Mouse (Mus musculus) MEL (cell line): ENCODE measurements around the gene 4931429L15Rik. TPM values are rescaled to one million over a fixed set of nuclear protein-coding genes. Genes with fewer than 3 reads are reported as not detected.

Source experiments
- DNase-seq: peaks from one replicate; pipeline ENCODE4 v3.0.0; 2011; ENCODE audit warnings: low read depth, low spot score
- H3K27ac ChIP-seq: 2 replicates; pipeline ENCODE4 v1.5.1; 2012; ENCODE audit warnings: low read depth, mild to moderate bottlenecking, control low read depth, low read length, moderate library complexity; ENCODE audit not compliant: control insufficient read depth
- H3K27me3 ChIP-seq, 2 experiments: fragments of 150-350 bp in 1 of 2; sonication (generic) in 1 of 2; 2 replicates each; pipeline ENCODE4 v1.6.1; 2012; ENCODE audit warnings: low read length in 2 of 2, mild to moderate bottlenecking in 2 of 2, improper control_type of control experiment in 1 of 2, moderate library complexity in 1 of 2; ENCODE audit not compliant: insufficient read depth in 2 of 2, control insufficient read depth in 1 of 2
- H3K36me3 ChIP-seq, 2 experiments: 2 replicates each; pipeline ENCODE4 v1.6.1; 2012 to 2014; ENCODE audit warnings: low read length in 2 of 2, improper control_type of control experiment in 1 of 2, inconsistent platforms in 1 of 2, mild to moderate bottlenecking in 1 of 2; ENCODE audit not compliant: insufficient read depth in 2 of 2, control insufficient read depth in 1 of 2
- H3K4me1 ChIP-seq, 2 experiments: fragments of 150-350 bp in 1 of 2; sonication (generic) in 1 of 2; 2 replicates each; pipeline ENCODE4 v1.6.1; 2012; ENCODE audit warnings: low read length in 2 of 2, improper control_type of control experiment in 1 of 2, mild to moderate bottlenecking in 1 of 2; ENCODE audit not compliant: insufficient read depth in 2 of 2, control insufficient read depth in 1 of 2
- H3K4me3 ChIP-seq, 2 experiments: fragments of 150-350 bp in 1 of 2; sonication (generic) in 1 of 2; 2 replicates each; pipeline ENCODE4 v1.5.1; 2012; ENCODE audit warnings: low read depth in 2 of 2, low read length in 2 of 2, mild to moderate bottlenecking in 2 of 2, moderate library complexity in 2 of 2, control low read depth in 1 of 2, improper control_type of control experiment in 1 of 2; ENCODE audit not compliant: control insufficient read depth in 1 of 2, insufficient read depth in 1 of 2
- H3K79me2 ChIP-seq: 2 replicates; pipeline ENCODE4 v1.6.1; 2012; ENCODE audit warnings: mild to moderate bottlenecking, low read length, moderate library complexity; ENCODE audit not compliant: control insufficient read depth, poor library complexity, insufficient read depth
- H3K9ac ChIP-seq: 2 replicates; pipeline ENCODE4 v1.6.1; 2012; ENCODE audit warnings: low read depth, mild to moderate bottlenecking, control low read depth, low read length, moderate library complexity; ENCODE audit not compliant: control insufficient read depth, poor library complexity, severe bottlenecking
- H3K9me3 ChIP-seq: fragments of 150-350 bp; sonication (generic); replicated peaks from 2 replicates; pipeline ENCODE4 v1.6.1; 2012; ENCODE audit warnings: mild to moderate bottlenecking, low read length, improper control_type of control experiment, moderate library complexity; ENCODE audit not compliant: insufficient read depth
- BHLHE40 ChIP-seq: IDR thresholded peaks from 2 replicates; pipeline ENCODE4 v1.6.1; 2012; ENCODE audit warnings: low read depth, mild to moderate bottlenecking, inconsistent platforms, low read length, improper control_type of control experiment, borderline replicate concordance
- CTCF ChIP-seq, 3 experiments: IDR thresholded peaks in 2 of 3; conservative IDR thresholded peaks in 1 of 3; 2 replicates each; pipeline ENCODE4 v1.5.1; 2011 to 2012; ENCODE audit warnings: low read length in 3 of 3, low read depth in 2 of 3, mild to moderate bottlenecking in 2 of 3, improper control_type of control experiment in 1 of 3, inconsistent platforms in 1 of 3, mixed read lengths in 1 of 3, moderate library complexity in 1 of 3; ENCODE audit not compliant: control insufficient read depth in 1 of 3, insufficient read depth in 1 of 3, poor library complexity in 1 of 3, severe bottlenecking in 1 of 3
- E2F4 ChIP-seq: IDR thresholded peaks from 2 replicates; pipeline ENCODE4 v1.6.1; 2011; ENCODE audit warnings: low read depth, low read length, improper control_type of control experiment, borderline replicate concordance
- ELF1 ChIP-seq: IDR thresholded peaks from 2 replicates; pipeline ENCODE4 v1.6.1; 2014; ENCODE audit warnings: low read depth, mild to moderate bottlenecking, inconsistent platforms, low read length, improper control_type of control experiment, moderate library complexity
- EP300 ChIP-seq, 2 experiments: IDR thresholded peaks; 2 replicates each; pipeline ENCODE4 v1.6.1; 2011; ENCODE audit warnings: improper control_type of control experiment in 2 of 2, low read length in 2 of 2, low read depth in 1 of 2, mild to moderate bottlenecking in 1 of 2
- ETS1 ChIP-seq: IDR thresholded peaks from 2 replicates; pipeline ENCODE4 v1.6.1; 2012; ENCODE audit warnings: low read depth, mild to moderate bottlenecking, inconsistent platforms, low read length, improper control_type of control experiment, moderate library complexity
- GATA1 ChIP-seq: IDR thresholded peaks from 2 replicates; pipeline ENCODE4 v1.6.1; 2011; ENCODE audit warnings: low read depth, low read length, improper control_type of control experiment
- JUND ChIP-seq: IDR thresholded peaks from 2 replicates; pipeline ENCODE4 v1.6.1; 2011; ENCODE audit warnings: low read depth, mild to moderate bottlenecking, improper control_type of control experiment, low read length
- KAT2A ChIP-seq: conservative IDR thresholded peaks from 2 replicates; pipeline ENCODE4 v1.6.1; 2012; ENCODE audit warnings: low read depth, low read length, improper control_type of control experiment, inconsistent platforms
- MAFK ChIP-seq: IDR thresholded peaks from 2 replicates; pipeline ENCODE4 v1.6.1; 2011; ENCODE audit warnings: low read depth, mild to moderate bottlenecking, low read length, improper control_type of control experiment, borderline replicate concordance
- MAX ChIP-seq: IDR thresholded peaks from 2 replicates; pipeline ENCODE4 v1.6.1; 2011; ENCODE audit warnings: low read length, improper control_type of control experiment
- MEF2A ChIP-seq: IDR thresholded peaks from 2 replicates; pipeline ENCODE4 v1.6.1; 2014; ENCODE audit warnings: low read depth, mild to moderate bottlenecking, inconsistent platforms, low read length, improper control_type of control experiment; ENCODE audit not compliant: poor library complexity, insufficient replicate concordance, severe bottlenecking; ENCODE audit errors: extremely low read depth
- MXI1 ChIP-seq: IDR thresholded peaks from 2 replicates; pipeline ENCODE4 v1.6.1; 2011; ENCODE audit warnings: mild to moderate bottlenecking, low read depth, low read length, improper control_type of control experiment
- MYB ChIP-seq: IDR thresholded peaks from 2 replicates; pipeline ENCODE4 v1.6.1; 2011; ENCODE audit warnings: mild to moderate bottlenecking, low read depth, low read length, improper control_type of control experiment
- NELFE ChIP-seq: IDR thresholded peaks from 2 replicates; pipeline ENCODE4 v1.6.1; 2011; ENCODE audit warnings: low read depth, low read length, improper control_type of control experiment
- POLR2A ChIP-seq, 2 experiments: IDR thresholded peaks; 2 replicates each; pipeline ENCODE4 v1.6.1; 2011 to 2012; ENCODE audit warnings: low read length in 2 of 2, mild to moderate bottlenecking in 2 of 2, control low read depth in 1 of 2, improper control_type of control experiment in 1 of 2, low read depth in 1 of 2, moderate library complexity in 1 of 2; ENCODE audit not compliant: control insufficient read depth in 1 of 2, insufficient read depth in 1 of 2, poor library complexity in 1 of 2
- POLR2AphosphoS2 ChIP-seq: IDR thresholded peaks from 2 replicates; pipeline ENCODE4 v1.6.1; 2011; ENCODE audit warnings: low read length, improper control_type of control experiment
- POLR2AphosphoS5 ChIP-seq: IDR thresholded peaks from 2 replicates; pipeline ENCODE4 v1.6.1; 2012; ENCODE audit warnings: low read depth, borderline replicate concordance, mild to moderate bottlenecking, inconsistent platforms, low read length, moderate library complexity, mixed read lengths
- RAD21 ChIP-seq: IDR thresholded peaks from 2 replicates; pipeline ENCODE4 v1.6.1; 2011; ENCODE audit warnings: mild to moderate bottlenecking, low read depth, low read length, improper control_type of control experiment
- SIN3A ChIP-seq: IDR thresholded peaks from 2 replicates; pipeline ENCODE4 v1.6.1; 2012; ENCODE audit warnings: low read length, improper control_type of control experiment, inconsistent platforms
- SMC3 ChIP-seq: IDR thresholded peaks from 2 replicates; pipeline ENCODE4 v1.6.1; 2011; ENCODE audit warnings: low read depth, low read length, improper control_type of control experiment
- USF1 ChIP-seq: IDR thresholded peaks from 2 replicates; pipeline ENCODE4 v1.6.1; 2014; ENCODE audit warnings: low read depth, mild to moderate bottlenecking, inconsistent platforms, low read length, improper control_type of control experiment, moderate library complexity
- USF2 ChIP-seq, 2 experiments: IDR thresholded peaks; 2 replicates each; pipeline ENCODE4 v1.6.1; 2011 to 2012; ENCODE audit warnings: improper control_type of control experiment in 2 of 2, low read length in 2 of 2, borderline replicate concordance in 1 of 2, inconsistent platforms in 1 of 2, low read depth in 1 of 2, mild to moderate bottlenecking in 1 of 2; ENCODE audit not compliant: insufficient read depth in 1 of 2
- ZC3H11A ChIP-seq: IDR thresholded peaks from 2 replicates; pipeline ENCODE4 v1.6.1; 2012; ENCODE audit warnings: low read depth, mild to moderate bottlenecking, inconsistent platforms, low read length, improper control_type of control experiment
- ZKSCAN1 ChIP-seq: IDR thresholded peaks from 2 replicates; pipeline ENCODE4 v1.6.1; 2012; ENCODE audit warnings: low read depth, mild to moderate bottlenecking, inconsistent platforms, low read length, improper control_type of control experiment, moderate library complexity
- ZNF384 ChIP-seq: IDR thresholded peaks from 2 replicates; pipeline ENCODE4 v1.6.1; 2012; ENCODE audit warnings: low read depth, mild to moderate bottlenecking, inconsistent platforms, low read length, improper control_type of control experiment
- polyA plus RNA-seq, 2 experiments: library from polyadenylated mRNA; stranded (reverse) in 1 of 2; unstranded in 1 of 2; fragments of >175 nt in 1 of 2; fragments of >200 nt in 1 of 2; gene quantifications; 2 replicates each; pipeline versions ENCODE4 v1.2.1 to v1.2.4; 2012; ENCODE audit warnings: low replicate concordance in 2 of 2, low read depth in 1 of 2; ENCODE audit not compliant: insufficient read length in 2 of 2, insufficient read depth in 1 of 2, missing spikeins in 1 of 2
- total RNA-seq: library from RNA; depleted of rRNA; stranded (reverse); fragments of 300-350 nt; gene quantifications from 2 replicates; pipeline ENCODE4 v1.2.3, GENCODE M21; 2012

The 4931429L15Rik gene
- total and polyA plus RNA-seq, 3 experiments, result not detected

DNA sequence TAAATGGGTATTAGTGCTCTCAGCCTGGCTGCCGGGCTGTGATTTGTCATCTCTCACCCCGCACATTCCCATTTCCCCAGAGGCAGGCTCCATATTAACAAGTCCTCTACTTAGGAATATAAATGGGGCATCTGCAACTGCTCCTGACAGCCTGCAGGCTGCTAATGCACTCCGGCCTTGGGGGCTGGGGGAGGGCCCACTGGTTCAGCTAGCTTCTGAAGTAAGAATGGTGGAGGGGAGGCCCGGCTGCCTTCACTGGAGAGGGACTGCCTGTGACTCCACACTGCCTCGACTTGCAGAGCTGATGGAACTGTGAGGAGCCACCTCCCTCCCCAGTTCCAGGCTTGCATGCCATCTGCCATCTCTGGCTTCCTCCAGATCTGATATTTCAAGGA is 33.5 kb upstream of the 4931429L15Rik start:
- DNase-seq, result no peak
- no peak overlapping the region for H3K27ac ChIP-seq
- peaks cover 0 to 4% of the 10 kb centered on the region in 2 experiments; a peak in 2 of 4 replicates for H3K27me3 ChIP-seq
- no peaks in the 10 kb centered on the region for H3K79me2 ChIP-seq
- TF ChIP-seq ZC3H11A, result no peak
- TF ChIP-seq GATA1, result no peak
- TF ChIP-seq KAT2A, result no peak
- no peak for TF ChIP-seq JUND
- no peak for TF ChIP-seq BHLHE40
- no peak for TF ChIP-seq POLR2A (IDR thresholded peaks at IDR 0.05; ENCODE audit: control insufficient read depth in 1 of 2, insufficient read depth in 1 of 2, low read depth in 1 of 2, low read length in 2 of 2, poor library complexity in 1 of 2)
- TF ChIP-seq ZKSCAN1, result no peak
- no peak for TF ChIP-seq RAD21
- no peak for TF ChIP-seq CTCF (IDR thresholded peaks at IDR 0.05 in 2 of 3, conservative IDR thresholded peaks at IDR 0.05 in 1 of 3; ENCODE audit: control insufficient read depth in 1 of 3, insufficient read depth in 1 of 3, low read depth in 2 of 3, low read length in 3 of 3, poor library complexity in 1 of 3, severe bottlenecking in 1 of 3)
- TF ChIP-seq MYB, result no peak
- TF ChIP-seq SMC3, result no peak
- no peak for TF ChIP-seq E2F4
- no peak for TF ChIP-seq EP300 (IDR thresholded peaks at IDR 0.05; ENCODE audit: low read depth in 1 of 2, low read length in 2 of 2)
- no peak for TF ChIP-seq SIN3A
- no peak for TF ChIP-seq USF2 (IDR thresholded peaks at IDR 0.05; ENCODE audit: borderline replicate concordance in 1 of 2, insufficient read depth in 1 of 2, low read depth in 1 of 2, low read length in 2 of 2)
- TF ChIP-seq ZNF384, result no peak
- TF ChIP-seq ELF1, result no peak
- H3K4me3 ChIP-seq, result no peak overlapping the region
- no peaks in the 10 kb centered on the region for H3K36me3 ChIP-seq
- H3K9ac ChIP-seq, result no peak overlapping the region
- no peaks in the 10 kb centered on the region for H3K4me1 ChIP-seq
- H3K9me3 ChIP-seq, result no peaks in the 10 kb centered on the region

DNA sequence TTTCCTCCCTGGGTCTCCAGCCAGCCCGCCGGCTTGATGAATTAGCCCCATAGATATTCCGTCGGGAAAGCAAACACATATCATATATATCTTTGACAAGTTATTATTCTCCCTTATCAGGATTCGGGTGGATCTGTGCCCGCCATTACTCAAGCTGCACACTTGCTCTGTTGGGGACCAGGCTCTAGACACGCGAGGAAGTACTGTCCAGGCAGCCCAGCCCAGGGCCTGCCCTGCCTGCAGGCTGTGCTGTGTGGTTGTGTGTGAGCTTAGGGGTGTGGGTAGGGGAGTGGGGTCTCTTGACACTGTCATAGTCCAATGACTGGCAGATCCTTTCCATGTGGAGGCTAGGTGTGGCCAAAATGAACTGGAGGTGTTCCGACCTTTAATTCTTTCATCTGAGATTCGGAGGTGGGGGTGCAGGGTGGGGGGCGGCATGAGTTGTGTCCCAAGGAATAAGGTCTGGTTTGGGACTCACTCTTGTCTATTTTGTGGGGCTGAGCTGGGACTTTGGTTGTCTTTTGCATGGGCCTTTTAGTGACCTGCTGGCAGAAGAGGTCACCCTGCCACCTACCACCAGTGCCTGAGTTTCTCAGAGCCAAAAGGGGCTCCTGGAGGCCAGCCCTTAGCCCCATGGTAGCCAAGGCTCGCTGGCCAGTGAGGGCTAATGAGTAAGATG is 33.0 kb upstream of the 4931429L15Rik start:
- Histone ChIP-seq H3K9me3 (no peaks in the 10 kb centered on the region), H3K9ac (no peak overlapping the region), H3K4me3 (no peak overlapping the region), H3K36me3 (no peaks in the 10 kb centered on the region), H3K79me2 (no peaks in the 10 kb centered on the region), H3K27me3 (peaks cover 0 to 4% of the 10 kb centered on the region in 2 experiments; a peak in 2 of 4 replicates), H3K4me1 (no peaks in the 10 kb centered on the region), H3K27ac (no peak overlapping the region)
- TF ChIP-seq ETS1 (no peak), MEF2A (no peak), RAD21 (no peak), MAFK (no peak), GATA1 (no peak), MXI1 (no peak), NELFE (no peak), KAT2A (no peak), ZC3H11A (no peak), POLR2AphosphoS2 (no peak), USF1 (no peak), E2F4 (no peak), MYB (no peak), POLR2AphosphoS5 (no peak), MAX (no peak)
- no peak for DNase-seq
